Mouse (Mus musculus): ENCODE data around the gene Sirt4. TPM values are rescaled to one million over a fixed set of nuclear protein-coding genes. Genes with fewer than 3 reads are reported as not detected.

Sirt4 gene
- polyA plus RNA-seq, 1 experiment from 2014 or later: 37.1 TPM

DNA sequence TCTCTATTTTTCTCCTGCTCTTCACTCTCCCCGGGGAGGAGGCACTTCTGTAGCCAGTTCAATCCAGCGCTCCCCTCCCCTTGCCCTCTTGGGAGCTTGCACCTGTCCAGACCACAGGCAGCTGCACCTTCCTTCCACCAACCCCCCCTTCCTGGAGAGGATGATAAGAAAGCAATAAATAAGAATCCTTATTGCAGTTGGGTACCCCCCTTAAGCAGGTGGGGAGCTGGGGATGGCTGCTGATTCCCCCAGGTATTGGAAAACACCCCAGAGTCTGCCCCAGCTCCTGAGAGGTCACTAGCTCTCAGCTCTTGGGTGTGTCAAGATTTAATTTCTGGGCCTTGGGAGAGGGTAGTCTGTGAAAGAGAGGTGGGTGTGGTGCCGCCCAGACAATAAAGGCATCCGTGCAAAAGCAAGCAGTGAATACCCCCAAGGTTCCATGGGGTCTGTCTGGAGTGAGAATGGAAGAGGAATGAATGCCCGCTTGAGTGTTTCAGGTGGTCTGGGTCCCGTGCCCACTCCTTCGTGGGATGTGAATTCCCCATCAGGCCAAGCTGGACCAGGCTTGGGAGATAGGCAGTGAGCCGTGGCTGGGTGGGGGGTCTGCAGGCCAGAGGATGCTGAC is 48.7 kb downstream of the Sirt4 start:
- peaks cover 81% of the 10 kb centered on the region for H3K4me1 ChIP-seq
- H3K9ac ChIP-seq (replicated peaks): peak overlapping the region; percentile 56
- no peaks in the 10 kb centered on the region for H3K9me3 ChIP-seq (replicated peaks)
- H3K4me3 ChIP-seq (replicated peaks): peak overlapping the region; percentile 25
- H3K4me2 ChIP-seq: peak overlapping the region; percentile 86
- H3K27me3 ChIP-seq (replicated peaks): no peaks in the 10 kb centered on the region
- H3K36me3 ChIP-seq: peaks cover 12% of the 10 kb centered on the region; the same call in 1 of the 2 replicates
- WGBS: 7% methylated on average over 8 of the region's 8 CpGs
- peak; percentile 3; the same call in 1 of the 2 replicates for ATAC-seq (ENCODE audit: low FRiP score)
- H3K27ac ChIP-seq (replicated peaks): peak overlapping the region; percentile 98

DNA sequence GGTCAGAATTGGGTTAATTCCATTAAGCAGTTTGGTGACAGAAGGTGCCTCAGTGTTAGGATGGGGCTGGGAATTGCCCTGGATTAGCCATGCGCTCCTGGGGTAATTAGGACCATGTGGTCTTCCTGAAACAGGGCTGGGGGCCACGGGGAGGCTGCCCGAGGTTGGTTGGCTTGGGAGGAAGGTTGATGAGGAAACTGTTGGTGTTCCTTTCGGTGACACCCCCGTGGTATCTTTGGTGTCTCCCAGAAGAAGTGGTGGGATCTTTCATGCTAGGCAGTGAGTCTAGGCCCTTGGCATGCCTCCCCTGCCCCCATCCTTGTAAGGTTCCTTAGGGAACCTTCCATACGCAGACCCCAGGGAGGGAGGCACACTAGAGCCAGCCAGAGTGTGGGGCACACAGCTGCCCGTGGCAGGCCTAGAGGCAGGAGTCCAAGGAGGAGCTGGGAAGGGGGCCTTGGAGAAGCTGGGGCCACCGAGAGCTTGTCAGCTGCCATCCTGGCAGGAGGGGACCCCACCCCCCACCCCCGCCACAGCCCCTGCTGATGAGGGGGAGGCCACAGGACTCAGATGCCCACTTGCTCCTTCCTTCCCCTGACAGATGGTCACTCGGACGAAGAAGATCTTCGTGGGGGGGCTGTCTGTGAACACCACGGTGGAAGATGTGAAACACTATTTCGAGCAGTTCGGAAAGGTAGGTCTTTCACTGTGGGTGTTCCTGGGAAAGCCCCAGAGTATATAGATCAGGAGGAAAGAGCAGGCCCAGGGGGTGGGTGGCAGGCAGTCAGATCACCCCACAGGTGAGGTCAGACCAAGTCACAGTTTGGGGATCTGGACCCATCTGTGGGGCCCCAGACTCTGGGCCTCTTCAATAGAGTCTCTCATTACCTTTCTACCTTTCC is 49.4 kb downstream of the Sirt4 start:
- no peak for ATAC-seq (ENCODE audit: low FRiP score)
- peaks cover 12% of the 10 kb centered on the region; the same call in 1 of the 2 replicates for H3K36me3 ChIP-seq
- peak overlapping the region; percentile 98 for H3K27ac ChIP-seq (replicated peaks)
- peak overlapping the region; percentile 86 for H3K4me2 ChIP-seq
- WGBS: 14% methylated on average over 15 of the region's 15 CpGs
- peak overlapping the region; percentile 56 for H3K9ac ChIP-seq (replicated peaks)
- H3K4me3 ChIP-seq (replicated peaks): no peak overlapping the region
- H3K4me1 ChIP-seq: peaks cover 85% of the 10 kb centered on the region
- no peaks in the 10 kb centered on the region for H3K9me3 ChIP-seq (replicated peaks)
- no peaks in the 10 kb centered on the region for H3K27me3 ChIP-seq (replicated peaks)

DNA sequence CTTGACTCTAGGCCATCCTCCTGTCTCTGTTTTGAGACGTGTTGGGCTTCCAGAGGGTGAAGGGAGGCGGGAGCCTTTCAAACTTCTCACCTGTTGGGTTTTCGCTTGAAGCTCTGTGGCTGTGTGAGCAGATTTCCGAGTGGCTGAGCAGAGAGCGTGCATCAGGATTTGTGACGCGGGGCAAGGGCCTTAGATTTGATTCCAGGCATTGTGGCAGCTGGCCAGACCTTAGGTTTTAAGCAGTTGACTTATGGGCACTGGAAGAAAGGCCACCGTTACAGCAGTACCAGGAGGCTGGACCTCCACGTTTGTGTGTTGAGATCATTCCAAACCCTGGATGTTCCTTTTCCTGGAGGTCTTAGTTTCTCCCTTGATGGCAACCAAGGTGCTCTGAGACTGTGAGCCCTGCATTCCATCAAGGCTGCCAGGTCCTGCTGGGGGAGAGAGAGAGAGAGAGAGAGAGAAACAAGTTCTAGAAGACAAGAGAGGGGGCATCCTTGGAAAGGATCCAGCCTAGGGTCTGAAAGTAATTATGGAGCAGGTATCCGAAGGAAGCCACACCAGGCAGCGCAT is 50.2 kb downstream of the Sirt4 start:
- Histone ChIP-seq H3K4me3 (replicated peaks) (no peak overlapping the region), H3K4me2 (peak overlapping the region; percentile 86), H3K27me3 (replicated peaks) (no peaks in the 10 kb centered on the region), H3K9ac (replicated peaks) (no peak overlapping the region), H3K9me3 (replicated peaks) (no peaks in the 10 kb centered on the region), H3K36me3 (peaks cover 8% of the 10 kb centered on the region; the same call in 1 of the 2 replicates), H3K27ac (replicated peaks) (peak overlapping the region; percentile 98), H3K4me1 (peaks cover 85% of the 10 kb centered on the region)
- 15% methylated on average over 11 of the region's 11 CpGs for WGBS
- ATAC-seq (ENCODE audit: low FRiP score): no peak

DNA sequence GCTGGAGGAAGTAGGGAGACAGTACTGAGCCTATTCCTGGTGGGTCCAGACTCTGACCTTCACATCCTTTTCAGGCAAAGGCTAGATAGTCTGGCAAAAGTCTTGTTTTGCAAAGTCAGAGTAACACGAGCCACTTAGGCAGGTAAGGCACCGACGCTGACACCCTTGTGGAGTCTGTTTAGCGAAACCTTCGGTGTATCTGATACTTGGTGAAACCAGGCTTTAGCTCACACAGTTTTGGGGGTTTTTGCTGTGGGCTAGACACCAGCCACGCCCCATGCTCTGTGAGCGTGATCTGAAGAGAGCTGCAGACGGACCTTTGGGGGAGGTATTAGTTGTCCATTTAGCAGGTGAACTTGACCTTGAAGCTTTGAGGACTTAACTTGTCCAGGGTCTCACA is 51.3 kb downstream of the Sirt4 start:
- H3K9ac ChIP-seq (replicated peaks): peak overlapping the region; percentile 24; the same call in 1 of the 2 replicates
- no peaks in the 10 kb centered on the region for H3K36me3 ChIP-seq
- no peak overlapping the region for H3K4me3 ChIP-seq (replicated peaks)
- H3K4me1 ChIP-seq: peaks cover 84% of the 10 kb centered on the region
- H3K9me3 ChIP-seq (replicated peaks): no peaks in the 10 kb centered on the region
- H3K27ac ChIP-seq (replicated peaks): peak overlapping the region; percentile 98
- WGBS: 66% methylated on average over 8 of the region's 8 CpGs
- no peaks in the 10 kb centered on the region for H3K27me3 ChIP-seq (replicated peaks)
- H3K4me2 ChIP-seq: peak overlapping the region; percentile 86
- ATAC-seq (ENCODE audit: low FRiP score): no peak

DNA sequence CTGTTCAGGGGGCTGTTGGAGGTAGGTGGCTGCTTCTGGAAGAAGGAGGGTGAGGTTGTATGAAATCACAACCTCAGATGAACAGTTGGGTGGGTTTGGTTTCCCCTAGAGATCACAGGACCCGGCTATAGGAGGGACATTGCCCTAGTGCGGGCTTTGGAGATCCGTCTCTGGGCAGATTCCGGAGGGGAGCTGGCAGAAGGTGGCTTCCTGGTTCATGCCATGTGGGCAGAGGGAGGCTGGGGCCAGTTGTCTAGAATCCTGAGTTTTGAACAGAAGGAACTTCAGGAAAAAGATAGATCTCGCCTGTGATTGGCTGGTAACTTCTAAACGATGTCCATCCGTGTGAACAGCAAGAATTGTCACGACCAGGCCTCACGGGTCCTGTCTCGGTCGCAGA is 52.1 kb downstream of the Sirt4 start:
- Histone ChIP-seq H3K27ac (replicated peaks) (peak overlapping the region; percentile 98), H3K9me3 (replicated peaks) (no peaks in the 10 kb centered on the region), H3K4me1 (peaks cover 79% of the 10 kb centered on the region), H3K36me3 (no peaks in the 10 kb centered on the region), H3K27me3 (replicated peaks) (no peaks in the 10 kb centered on the region), H3K4me3 (replicated peaks) (peak overlapping the region; percentile 80), H3K4me2 (peak overlapping the region; percentile 86), H3K9ac (replicated peaks) (peak overlapping the region; percentile 97)
- no peak for ATAC-seq (ENCODE audit: low FRiP score)
- 42% methylated on average over 11 of the region's 11 CpGs for WGBS

DNA sequence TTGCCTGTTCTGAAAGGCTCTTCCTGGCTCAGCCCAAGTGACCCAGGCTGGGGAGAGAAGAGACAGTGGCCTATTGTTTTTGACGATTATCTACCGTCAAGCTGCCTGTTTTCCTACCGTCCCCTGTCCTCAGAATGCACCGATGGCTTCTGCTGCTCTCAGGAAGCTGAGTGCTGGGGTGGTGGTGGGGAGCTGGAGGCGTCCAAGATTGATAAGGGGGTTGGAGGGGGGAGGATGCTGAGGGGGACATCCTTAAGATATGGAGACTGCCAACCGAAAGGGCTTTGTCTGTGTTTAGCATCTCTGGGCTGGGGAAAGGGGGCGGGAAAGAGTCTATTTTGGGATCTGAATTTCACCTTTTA is 52.6 kb downstream of the Sirt4 start:
- ATAC-seq (ENCODE audit: low FRiP score): no peak
- H3K9me3 ChIP-seq (replicated peaks): no peaks in the 10 kb centered on the region
- WGBS: 8% methylated on average over 7 of the region's 7 CpGs
- no peaks in the 10 kb centered on the region for H3K27me3 ChIP-seq (replicated peaks)
- peak overlapping the region; percentile 98 for H3K27ac ChIP-seq (replicated peaks)
- peak overlapping the region; percentile 80 for H3K4me3 ChIP-seq (replicated peaks)
- H3K9ac ChIP-seq (replicated peaks): peak overlapping the region; percentile 97
- H3K4me2 ChIP-seq: peak overlapping the region; percentile 86
- peaks cover 74% of the 10 kb centered on the region for H3K4me1 ChIP-seq
- no peaks in the 10 kb centered on the region for H3K36me3 ChIP-seq

DNA sequence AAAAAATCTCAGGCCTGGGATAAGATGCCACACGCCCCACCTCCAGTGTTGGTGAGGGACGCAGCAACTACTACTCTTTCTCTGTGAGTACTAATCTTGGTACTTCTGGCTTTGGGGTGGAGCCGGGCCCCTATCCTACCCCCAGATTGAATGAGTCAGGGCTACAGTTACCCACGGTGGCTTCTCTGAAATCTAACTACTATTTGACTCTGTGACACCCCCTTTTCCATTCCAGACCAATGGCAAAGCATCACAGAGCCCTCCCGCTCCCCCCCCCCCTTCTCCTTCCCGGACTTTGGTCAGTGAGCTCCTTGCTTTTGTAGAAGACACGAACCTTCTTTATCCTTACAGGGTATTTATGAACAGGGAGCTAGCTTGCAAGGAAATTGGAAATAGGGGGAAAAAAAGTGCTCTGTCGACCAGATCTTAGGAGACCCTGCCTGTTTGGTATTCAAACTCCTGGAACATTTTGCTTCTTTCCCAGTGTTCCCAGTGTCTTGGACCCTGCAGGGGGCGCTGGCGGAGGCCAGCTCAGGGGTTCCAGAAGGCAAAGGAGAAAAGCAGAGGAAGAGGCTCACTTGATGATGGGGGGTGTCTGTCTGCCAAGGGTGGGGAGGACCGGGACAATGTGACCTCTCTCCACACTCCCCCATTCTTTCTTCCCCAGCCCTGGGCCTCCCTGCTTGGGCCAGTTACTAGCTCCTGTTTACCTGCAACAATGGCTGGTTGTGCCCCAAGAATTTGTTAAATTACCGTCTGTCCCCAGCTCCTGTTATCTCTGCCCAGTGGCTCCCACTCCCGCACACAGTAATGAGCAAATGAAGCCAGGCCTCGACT is 53.2 kb downstream of the Sirt4 start:
- H3K27me3 ChIP-seq (replicated peaks): no peaks in the 10 kb centered on the region
- peak overlapping the region; percentile 80 for H3K4me3 ChIP-seq (replicated peaks)
- H3K4me1 ChIP-seq: peaks cover 69% of the 10 kb centered on the region
- peak overlapping the region; percentile 86 for H3K4me2 ChIP-seq
- no peaks in the 10 kb centered on the region for H3K9me3 ChIP-seq (replicated peaks)
- H3K27ac ChIP-seq (replicated peaks): peak overlapping the region; percentile 98
- ATAC-seq (ENCODE audit: low FRiP score): no peak
- H3K36me3 ChIP-seq: no peaks in the 10 kb centered on the region
- WGBS: 3% methylated on average over 14 of the region's 14 CpGs
- peak overlapping the region; percentile 97 for H3K9ac ChIP-seq (replicated peaks)

DNA sequence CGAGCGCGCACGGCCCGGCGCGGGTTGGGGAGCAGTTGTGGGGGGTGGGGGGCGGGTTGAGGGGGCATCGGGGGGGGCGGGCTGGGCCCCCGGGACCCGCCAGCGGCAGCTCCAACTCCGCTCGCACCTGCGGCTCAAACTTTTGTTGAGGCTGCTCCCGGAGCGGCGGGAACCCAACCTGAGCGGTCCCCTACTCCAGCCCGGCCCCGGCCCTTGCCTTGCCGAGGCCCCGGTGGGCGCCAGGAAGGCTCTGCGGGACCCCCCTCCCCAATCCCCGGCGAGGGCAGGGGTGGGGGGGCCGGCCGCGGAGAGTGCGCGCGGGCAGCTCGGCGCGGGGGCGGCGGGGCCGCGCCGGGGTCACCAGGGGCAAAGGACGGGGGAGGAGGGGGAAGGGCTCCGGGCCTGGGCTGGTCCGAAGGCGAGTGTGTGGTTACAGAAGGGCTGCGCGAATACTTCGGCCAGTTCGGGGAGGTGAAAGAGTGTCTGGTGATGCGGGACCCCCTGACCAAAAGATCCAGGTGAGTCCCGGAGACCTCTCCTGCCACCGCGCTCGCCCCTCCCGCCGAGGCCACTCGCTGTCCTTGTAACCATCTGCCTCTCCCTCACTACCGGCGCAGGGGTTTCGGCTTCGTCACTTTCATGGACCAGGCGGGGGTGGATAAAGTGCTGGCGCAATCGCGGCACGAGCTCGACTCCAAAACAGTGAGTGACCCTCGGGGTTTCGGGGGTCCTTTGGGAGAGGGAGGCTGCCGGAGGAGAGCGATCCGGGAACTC is 54.2 kb downstream of the Sirt4 start:
- 2% methylated on average over 39 of the region's 73 CpGs for WGBS
- no peaks in the 10 kb centered on the region for H3K9me3 ChIP-seq (replicated peaks)
- H3K4me3 ChIP-seq (replicated peaks): peak overlapping the region; percentile 80
- no peaks in the 10 kb centered on the region for H3K36me3 ChIP-seq
- peak overlapping the region; percentile 98 for H3K27ac ChIP-seq (replicated peaks)
- H3K27me3 ChIP-seq (replicated peaks): no peaks in the 10 kb centered on the region
- peak overlapping the region; percentile 97 for H3K9ac ChIP-seq (replicated peaks)
- H3K4me2 ChIP-seq: peak overlapping the region; percentile 86
- H3K4me1 ChIP-seq: peaks cover 60% of the 10 kb centered on the region
- ATAC-seq (ENCODE audit: low FRiP score): 0 out of 2 replicates have a peak, but pooled peaks have one; percentile 19

DNA sequence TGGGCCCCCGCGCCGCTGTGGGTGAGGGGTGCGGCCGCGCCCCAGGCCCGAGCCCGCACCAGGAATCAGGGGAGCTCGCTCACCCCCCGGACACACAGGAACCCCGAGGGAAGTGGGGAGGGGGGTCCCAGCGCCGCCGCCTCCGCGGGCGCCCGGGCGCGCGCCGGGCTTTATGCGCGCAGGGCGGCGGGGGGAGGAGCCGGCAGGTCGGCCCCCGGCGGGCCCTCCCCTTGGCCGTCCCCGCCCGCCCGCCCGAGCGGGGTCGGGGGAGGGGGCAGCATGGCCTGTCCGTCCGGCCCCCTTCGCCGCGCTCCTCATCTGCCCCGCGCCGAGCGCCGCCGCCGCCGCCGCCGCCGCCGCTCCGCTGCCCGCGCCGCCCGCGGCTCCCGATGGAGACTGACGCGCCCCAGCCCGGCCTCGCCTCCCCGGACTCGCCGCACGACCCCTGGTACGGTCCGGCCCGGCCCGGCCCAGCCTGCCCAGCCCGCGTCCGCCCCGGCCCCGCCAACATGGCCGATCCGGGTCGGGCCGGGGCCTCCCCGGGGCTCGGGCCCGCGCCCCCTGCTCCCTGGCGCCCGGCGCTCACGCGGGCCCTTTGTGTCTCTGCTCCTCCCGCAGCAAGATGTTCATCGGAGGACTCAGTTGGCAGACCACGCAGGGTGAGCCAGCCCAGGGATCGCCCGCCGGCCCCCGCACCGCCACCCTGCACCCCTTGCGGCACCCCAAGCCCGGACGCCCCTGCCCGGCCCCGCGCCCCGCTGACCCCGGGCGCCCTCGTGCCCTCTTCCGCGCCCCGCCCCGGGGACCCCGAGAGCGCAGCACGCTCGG is 55.0 kb downstream of the Sirt4 start, which contains the start of gene Msi1:
Msi1 (plus strand) TSS at position 241 of the 828 bp plus-strand sequence.
- peak; percentile 57 for ATAC-seq (ENCODE audit: low FRiP score)
- Histone ChIP-seq H3K27me3 (replicated peaks) (no peaks in the 10 kb centered on the region), H3K9ac (replicated peaks) (peak within 1 kb of the TSS; percentile 97), H3K27ac (replicated peaks) (peak within 1 kb of the TSS; percentile 98), H3K4me3 (replicated peaks) (peak within 1 kb of the TSS; percentile 80), H3K4me1 (peaks cover 52% of the 10 kb centered on the region), H3K9me3 (replicated peaks) (no peaks in the 10 kb centered on the region), H3K4me2 (peak within 1 kb of the TSS; percentile 86), H3K36me3 (no peaks in the 10 kb centered on the region)
- 0% methylated on average over 42 of the region's 117 CpGs for WGBS

DNA sequence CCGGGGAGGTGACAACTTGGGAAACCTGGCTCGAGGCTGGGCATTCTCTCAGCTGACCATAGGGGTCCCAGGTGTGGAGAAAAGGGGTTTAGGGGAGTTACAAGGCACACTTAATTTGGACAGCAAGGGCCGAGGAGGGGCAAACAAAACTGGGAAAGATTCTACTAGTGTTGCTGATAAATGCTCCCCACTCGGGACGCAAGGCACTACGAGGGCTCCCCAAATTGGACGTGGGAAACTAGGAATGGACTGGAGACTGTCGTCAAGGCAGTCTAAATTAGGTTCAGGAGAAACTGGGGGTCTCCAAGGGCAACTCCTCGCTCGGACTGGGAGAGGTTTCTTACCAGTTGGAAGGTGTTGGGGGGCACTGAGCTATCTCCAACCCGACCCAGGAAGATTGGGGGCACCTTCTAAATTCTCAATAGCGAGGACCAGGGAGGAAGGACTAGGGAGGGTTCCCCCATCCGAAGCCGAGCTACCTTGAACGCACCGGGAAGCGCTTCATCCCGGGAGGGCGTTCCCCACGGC is 55.6 kb downstream of the Sirt4 start:
- peak overlapping the region; percentile 80 for H3K4me3 ChIP-seq (replicated peaks)
- no peaks in the 10 kb centered on the region for H3K27me3 ChIP-seq (replicated peaks)
- peaks cover 45% of the 10 kb centered on the region for H3K4me1 ChIP-seq
- no peak for ATAC-seq (ENCODE audit: low FRiP score)
- no peaks in the 10 kb centered on the region for H3K9me3 ChIP-seq (replicated peaks)
- no peaks in the 10 kb centered on the region for H3K36me3 ChIP-seq
- H3K9ac ChIP-seq (replicated peaks): peak overlapping the region; percentile 97
- H3K4me2 ChIP-seq: peak overlapping the region; percentile 86
- H3K27ac ChIP-seq (replicated peaks): peak overlapping the region; percentile 98
- under 1% methylated on average over 20 of the region's 20 CpGs for WGBS
